Mouse (Mus musculus) liver, embryonic 13.5 days (tissue): ENCODE data around the gene Jag2. TPM values are rescaled to one million over a fixed set of nuclear protein-coding genes. Genes with fewer than 3 reads are reported as not detected.

Experiments
- ATAC-seq: fragments of 200-750 bp; cut with Nextera tagmentation; 2 replicates; pipeline ENCODE4 v1.8.0; 2017; ENCODE audit warnings: low read depth, mild to moderate bottlenecking, moderate number of reproducible peaks, moderate library complexity
- DNase-seq: peaks from one replicate; pipeline ENCODE4 v3.0.0; 2022
- H3K27ac ChIP-seq: fragments of 300-500 bp; sonication (generic); 2 replicates; pipeline ENCODE4 v1.5.1; 2015; ENCODE audit warnings: moderate library complexity, mild to moderate bottlenecking, inconsistent platforms
- H3K27me3 ChIP-seq: fragments of 300-500 bp; sonication (generic); 2 replicates; pipeline ENCODE4 v1.6.1; 2015; ENCODE audit warnings: mild to moderate bottlenecking, inconsistent platforms
- H3K36me3 ChIP-seq: fragments of 300-500 bp; sonication (generic); 2 replicates; pipeline ENCODE4 v1.6.1; 2015; ENCODE audit warnings: mild to moderate bottlenecking, inconsistent platforms
- H3K4me1 ChIP-seq: fragments of 300-500 bp; sonication (generic); replicated peaks from 2 replicates; pipeline ENCODE4 v1.6.1; 2015; ENCODE audit warnings: inconsistent platforms
- H3K4me2 ChIP-seq: fragments of 300-500 bp; sonication (generic); 2 replicates; pipeline ENCODE4 v1.6.1; 2015; ENCODE audit warnings: inconsistent platforms, mild to moderate bottlenecking, moderate library complexity
- H3K4me3 ChIP-seq: fragments of 300-500 bp; sonication (generic); replicated peaks from 2 replicates; pipeline ENCODE4 v1.5.1; 2015; ENCODE audit warnings: mild to moderate bottlenecking, inconsistent platforms
- H3K9ac ChIP-seq: fragments of 300-500 bp; sonication (generic); 2 replicates; pipeline ENCODE4 v1.6.1; 2015; ENCODE audit warnings: mild to moderate bottlenecking, inconsistent platforms
- H3K9me3 ChIP-seq: fragments of 300-500 bp; sonication (generic); replicated peaks from 2 replicates; pipeline ENCODE4 v1.6.1; 2016; ENCODE audit warnings: inconsistent platforms
- WGBS: fragments of 180-500 bp; shearing (Covaris S2); methylation state at CpG from one replicate; pipeline ENCODE4 v1.1.7; 2015; ENCODE audit not compliant: insufficient replicate concordance; 5-methylcytosine and 5-hydroxymethylcytosine counted together
- polyA plus RNA-seq: library from polyadenylated mRNA; unstranded; fragments of >200 nt; fragmentation: Nextera tagmentation; extraction: Ambion mirVana; gene quantifications from 2 replicates; pipeline ENCODE4 v1.2.1, GENCODE M21; 2015

Jag2 gene
- polyA plus RNA-seq, 1 experiment from 2014 or later: 0.20 TPM

- peak; percentile 39 for ATAC-seq
- 0 out of 2 replicates have a peak overlapping the region, but pooled peaks have one; percentile 14 for H3K4me3 ChIP-seq
- H3K27ac ChIP-seq: no peak overlapping the region
- H3K36me3 ChIP-seq: no peaks in the 10 kb centered on the region
- peaks cover 24% of the 10 kb centered on the region for H3K4me1 ChIP-seq
- 5% methylated on average over 28 of the region's 28 CpGs for WGBS
- H3K9ac ChIP-seq: no peak overlapping the region
- peaks cover 89% of the 10 kb centered on the region for H3K27me3 ChIP-seq
- peak overlapping the region; percentile 50 for H3K4me2 ChIP-seq
- no peaks in the 10 kb centered on the region for H3K9me3 ChIP-seq
- DNase-seq: peak; percentile 39
These were observed 53.1 kb downstream of the Jag2 start for GRCm38 (mm10) chr12:112876332-112877072.

DNA sequence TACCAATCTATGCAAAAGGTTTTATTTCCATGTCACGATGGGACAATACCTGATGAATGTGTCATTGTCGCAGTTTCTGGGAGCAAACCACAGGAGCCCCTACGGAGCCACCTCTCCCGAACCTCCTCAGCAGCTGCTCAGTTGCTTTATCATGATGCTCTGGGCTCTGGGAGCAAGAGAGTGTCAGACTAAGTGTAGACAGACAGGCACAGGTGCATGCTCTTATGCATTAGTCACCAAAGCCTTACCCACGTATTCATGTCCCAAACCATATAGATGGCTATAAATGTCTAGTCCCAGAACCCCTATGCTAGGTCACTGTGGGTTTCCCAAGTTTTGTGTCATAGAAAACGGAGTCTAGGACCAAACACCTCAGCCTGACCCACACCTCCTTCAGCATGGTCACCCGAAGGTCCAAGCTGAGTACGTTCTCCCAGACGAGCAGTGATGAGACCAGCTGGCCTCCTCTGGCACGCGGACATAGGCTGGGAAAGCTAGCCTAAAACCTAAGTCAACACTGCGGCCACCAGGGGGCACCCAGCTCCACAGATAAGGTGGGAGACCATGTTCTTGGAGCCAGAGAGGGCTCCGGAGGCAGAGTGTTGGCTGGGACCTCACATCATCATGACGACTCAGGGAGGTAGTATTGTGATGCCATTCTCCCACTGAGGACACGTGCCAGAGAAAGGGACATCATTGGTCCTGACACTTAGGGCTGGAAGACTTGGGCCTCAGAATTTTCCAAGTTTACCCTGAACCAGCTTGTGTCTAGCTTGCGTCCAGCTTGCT is 54.2 kb downstream of the Jag2 start:
- DNase-seq (peak; percentile 60), ATAC-seq (peak; percentile 49)
- Histone ChIP-seq H3K9ac (no peak overlapping the region), H3K36me3 (no peaks in the 10 kb centered on the region), H3K27me3 (peaks cover 97% of the 10 kb centered on the region), H3K4me3 (no peak overlapping the region), H3K27ac (no peak overlapping the region), H3K4me1 (peaks cover 24% of the 10 kb centered on the region), H3K9me3 (no peaks in the 10 kb centered on the region), H3K4me2 (no peak overlapping the region)
- WGBS: 20% methylated on average over 16 of the region's 16 CpGs

DNA sequence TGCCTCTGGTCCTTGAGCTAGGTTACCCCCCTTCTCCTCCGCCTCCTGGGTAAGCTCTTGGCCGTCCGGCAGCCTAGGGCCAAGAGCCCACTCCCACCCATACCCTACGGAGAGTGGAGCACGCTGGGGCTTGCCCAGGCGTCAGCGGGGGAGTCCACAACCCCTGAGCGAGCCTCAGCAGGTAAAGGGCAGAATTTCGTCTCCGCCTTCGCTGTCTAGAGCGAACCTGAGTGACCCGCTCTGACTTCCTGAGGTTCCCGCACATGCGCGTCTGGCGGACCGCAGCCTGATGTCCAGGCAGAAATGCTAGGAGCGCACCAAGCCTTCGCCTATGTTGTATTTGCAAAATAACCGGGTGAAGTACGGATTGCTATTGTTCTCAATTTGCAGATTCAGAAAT is 55.4 kb downstream of the Jag2 start:
- 0 out of 2 replicates have a peak overlapping the region, but pooled peaks have one; percentile 6 for H3K4me2 ChIP-seq
- H3K36me3 ChIP-seq: no peaks in the 10 kb centered on the region
- DNase-seq (no peak), ATAC-seq (no peak)
- WGBS: 23% methylated on average over 22 of the region's 22 CpGs
- H3K27me3 ChIP-seq: peaks cover 92% of the 10 kb centered on the region
- no peak overlapping the region for H3K9ac ChIP-seq
- peaks cover 29% of the 10 kb centered on the region for H3K4me1 ChIP-seq
- H3K27ac ChIP-seq: no peak overlapping the region
- H3K9me3 ChIP-seq: no peaks in the 10 kb centered on the region
- H3K4me3 ChIP-seq: 0 out of 2 replicates have a peak overlapping the region, but pooled peaks have one; percentile 6

DNA sequence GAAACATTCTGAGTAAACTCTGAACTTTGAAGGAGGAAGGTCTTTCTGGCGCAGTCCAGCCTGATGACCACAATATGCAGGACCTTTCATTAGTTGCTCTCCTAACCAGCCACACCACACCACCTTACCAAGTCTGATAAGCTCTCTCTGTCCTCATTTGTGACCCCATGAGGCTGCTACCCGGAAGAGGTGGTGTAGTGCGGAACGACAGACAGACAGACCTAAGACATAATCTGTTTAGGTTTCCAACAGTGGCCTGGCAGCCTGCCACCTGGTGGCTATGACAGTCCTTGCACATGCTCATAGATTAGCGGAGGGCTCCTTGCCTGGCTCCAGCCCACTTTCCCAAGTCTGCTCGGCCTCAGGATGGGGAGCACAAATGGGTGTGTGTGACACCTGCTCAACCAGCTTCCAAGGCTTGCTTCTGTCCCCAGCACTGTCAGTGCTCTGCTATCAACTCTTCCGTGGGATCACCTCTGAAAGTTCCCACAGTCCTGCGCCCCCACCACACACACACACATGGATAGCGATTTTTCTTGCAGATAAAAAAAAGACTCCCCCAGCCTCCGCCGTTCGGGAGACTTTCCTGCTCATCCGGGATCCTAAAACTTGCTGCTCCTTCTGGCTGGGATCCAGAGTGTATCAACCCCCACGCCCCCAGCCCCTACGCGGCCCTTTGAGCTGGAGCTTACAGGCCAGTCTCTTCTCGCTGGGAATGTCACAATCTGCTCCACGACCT is 56.0 kb downstream of the Jag2 start:
- Histone ChIP-seq H3K27ac (no peak overlapping the region), H3K9ac (no peak overlapping the region), H3K9me3 (no peaks in the 10 kb centered on the region), H3K4me2 (0 out of 2 replicates have a peak overlapping the region, but pooled peaks have one; percentile 6), H3K27me3 (peaks cover 91% of the 10 kb centered on the region), H3K4me3 (no peak overlapping the region), H3K4me1 (peaks cover 29% of the 10 kb centered on the region), H3K36me3 (no peaks in the 10 kb centered on the region)
- DNase-seq: peak; percentile 29
- no peak; the same call in 1 of the 2 replicates for ATAC-seq
- WGBS: 19% methylated on average over 18 of the region's 18 CpGs

- no peaks in the 10 kb centered on the region for H3K9me3 ChIP-seq
- no peak overlapping the region for H3K4me2 ChIP-seq
- H3K9ac ChIP-seq: no peak overlapping the region
- H3K27ac ChIP-seq: no peak overlapping the region
- H3K4me1 ChIP-seq: peaks cover 31% of the 10 kb centered on the region
- peaks cover 91% of the 10 kb centered on the region for H3K27me3 ChIP-seq
- ATAC-seq (no peak), DNase-seq (no peak)
- no peaks in the 10 kb centered on the region for H3K36me3 ChIP-seq
- no peak overlapping the region for H3K4me3 ChIP-seq
- 60% methylated on average over 10 of the region's 10 CpGs for WGBS
These were observed 56.6 kb downstream of the Jag2 start for GRCm38 (mm10) chr12:112872991-112873390.

- ATAC-seq (no peak), DNase-seq (no peak)
- no peak overlapping the region for H3K4me3 ChIP-seq
- no peak overlapping the region for H3K4me2 ChIP-seq
- WGBS: 58% methylated on average over 2 of the region's 2 CpGs
- no peaks in the 10 kb centered on the region for H3K36me3 ChIP-seq
- H3K9me3 ChIP-seq: no peaks in the 10 kb centered on the region
- H3K27ac ChIP-seq: no peak overlapping the region
- peaks cover 13% of the 10 kb centered on the region for H3K4me1 ChIP-seq
- H3K9ac ChIP-seq: no peak overlapping the region
- peaks cover 74% of the 10 kb centered on the region for H3K27me3 ChIP-seq
These were observed 58.3 kb downstream of the Jag2 start for GRCm38 (mm10) chr12:112871272-112871671.

- no peak for ATAC-seq
- no peak overlapping the region for H3K9ac ChIP-seq
These were observed 58.8 kb downstream of the Jag2 start for GRCm38 (mm10) chr12:112870775-112871174.

GRCm38 (mm10) chr12:112869783-112870204 is 59.8 kb downstream of the Jag2 start:
- Histone ChIP-seq H3K4me1 (peaks cover 7% of the 10 kb centered on the region; the same call in 1 of the 2 replicates), H3K9ac (no peak overlapping the region), H3K9me3 (no peaks in the 10 kb centered on the region), H3K4me3 (no peak overlapping the region), H3K36me3 (no peaks in the 10 kb centered on the region), H3K4me2 (no peak overlapping the region), H3K27ac (no peak overlapping the region), H3K27me3 (peaks cover 60% of the 10 kb centered on the region)
- ATAC-seq (no peak), DNase-seq (no peak)
- WGBS: 8% methylated on average over 16 of the region's 16 CpGs

More at GRCm38 (mm10) chr12:112870775-112871174, 58.8 kb downstream of the Jag2 start:
- WGBS: 22% methylated on average over 13 of the region's 13 CpGs
- no peak overlapping the region for H3K4me2 ChIP-seq
- H3K36me3 ChIP-seq: no peaks in the 10 kb centered on the region
- no peak for DNase-seq
- H3K4me1 ChIP-seq: peaks cover 8% of the 10 kb centered on the region
- no peaks in the 10 kb centered on the region for H3K9me3 ChIP-seq
- H3K27me3 ChIP-seq: peaks cover 69% of the 10 kb centered on the region
- no peak overlapping the region for H3K4me3 ChIP-seq
- H3K27ac ChIP-seq: no peak overlapping the region

- Histone ChIP-seq H3K4me3 (no peak within 1 kb of the TSS), H3K36me3 (no peaks in the 10 kb centered on the region), H3K4me1 (peaks cover 9% of the 10 kb centered on the region; the same call in 1 of the 2 replicates), H3K4me2 (no peak within 1 kb of the TSS), H3K27ac (no peak within 1 kb of the TSS), H3K27me3 (peaks cover 46% of the 10 kb centered on the region), H3K9me3 (no peaks in the 10 kb centered on the region), H3K9ac (no peak within 1 kb of the TSS)
- no peak for ATAC-seq
- WGBS: 58% methylated on average over 13 of the region's 13 CpGs
- DNase-seq: no peak
These were observed 61.1 kb downstream of the Jag2 start, which contains the start of gene Gpr132 for GRCm38 (mm10) chr12:112868178-112869087. Gene Gpr132 (minus strand): TSS chr12:112868228.

GRCm38 (mm10) chr12:112867106-112867674 is 62.4 kb downstream of the Jag2 start:
- Histone ChIP-seq H3K27ac (no peak overlapping the region), H3K4me2 (no peak overlapping the region), H3K9ac (no peak overlapping the region), H3K36me3 (no peaks in the 10 kb centered on the region), H3K27me3 (peaks cover 37% of the 10 kb centered on the region), H3K4me1 (peaks cover 9% of the 10 kb centered on the region; the same call in 1 of the 2 replicates), H3K9me3 (no peaks in the 10 kb centered on the region), H3K4me3 (no peak overlapping the region)
- DNase-seq (no peak), ATAC-seq (no peak)
- WGBS: 52% methylated on average over 7 of the region's 7 CpGs
